Mouse (Mus musculus): ENCODE measurements at regions not wholly inside any gene's neighbourhood (a gene's known extent, or its start where the extent isn't known, plus 50 kb on each side); places are given as distances from the start of the nearest gene placed in this dataset.

GRCm38 (mm10) chr6:127392799-127393172, 53.9 kb upstream of the Parp11 start:
- no peak for DNase-seq

DNA sequence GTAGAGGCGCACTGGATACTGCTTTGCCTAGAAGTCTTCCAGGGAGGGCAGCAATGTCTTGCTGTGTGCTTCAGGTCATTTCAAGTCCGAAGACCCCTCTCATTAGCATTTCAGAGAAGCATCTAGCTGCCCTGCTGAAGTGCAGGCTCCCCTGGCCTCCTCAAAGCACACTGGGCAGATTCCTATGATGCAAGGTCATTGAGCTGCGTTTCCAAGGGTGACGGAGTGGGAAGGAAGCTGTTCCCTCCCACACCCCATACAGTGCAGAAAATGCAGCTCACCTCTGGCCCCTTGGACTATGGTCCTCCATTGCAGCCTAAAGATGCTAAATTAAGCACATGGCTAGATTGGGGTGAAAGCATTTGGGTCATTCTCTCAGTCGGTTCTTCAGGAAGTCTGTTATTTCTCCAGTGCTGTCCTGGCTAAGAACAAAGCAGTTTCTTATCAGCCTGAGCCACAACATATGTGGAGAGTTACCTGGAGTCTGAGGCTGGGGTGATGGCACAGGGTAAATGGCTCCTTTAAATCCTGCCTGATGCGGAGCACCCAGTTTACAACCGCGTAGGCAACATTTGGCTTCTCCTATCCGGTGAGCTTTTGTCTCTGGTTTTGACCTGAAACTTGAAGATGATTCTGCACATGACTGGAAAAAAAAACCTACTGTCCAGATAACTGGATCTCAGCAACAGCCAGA, 52.6 kb upstream of the Parp11 start:
- no peak for DNase-seq
